Mouse (Mus musculus) Muller cell, postnatal 12 days (primary cell): ENCODE results near the gene Defb5.
"Not testable (repeated sequence)": the region's sequence is repeated elsewhere in the genome, so short reads cannot be mapped to it uniquely, and the experiment has no call there.

Source experiments
- DNase-seq: peaks from one replicate; pipeline ENCODE4 v3.0.0-alpha.2; 2015; ENCODE audit errors: inconsistent ontology term

Gene Defb5

DNA sequence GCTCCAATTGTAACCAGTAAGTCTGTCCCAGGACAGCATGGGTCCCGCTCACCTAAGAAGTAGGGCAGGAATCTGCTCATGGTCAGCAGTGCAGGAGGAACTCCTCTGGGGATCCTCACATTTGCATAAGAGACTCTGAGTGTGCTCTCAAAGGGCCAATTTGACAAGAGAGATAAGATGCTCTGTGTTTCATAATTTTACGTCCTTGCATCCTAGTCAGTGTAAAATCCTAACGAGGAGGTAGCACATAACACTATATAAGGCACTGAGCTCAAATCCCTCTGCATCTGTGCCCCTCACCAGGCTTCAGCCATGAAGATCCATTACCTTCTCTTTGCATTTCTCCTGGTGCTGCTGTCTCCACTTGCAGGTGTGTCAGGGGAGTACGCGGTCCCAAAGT is at the start of gene Defb5:
TSS of gene Defb5 (plus strand) at position 301 of the 400 bp plus-strand sequence.
- DNase-seq, result no peak

DNA sequence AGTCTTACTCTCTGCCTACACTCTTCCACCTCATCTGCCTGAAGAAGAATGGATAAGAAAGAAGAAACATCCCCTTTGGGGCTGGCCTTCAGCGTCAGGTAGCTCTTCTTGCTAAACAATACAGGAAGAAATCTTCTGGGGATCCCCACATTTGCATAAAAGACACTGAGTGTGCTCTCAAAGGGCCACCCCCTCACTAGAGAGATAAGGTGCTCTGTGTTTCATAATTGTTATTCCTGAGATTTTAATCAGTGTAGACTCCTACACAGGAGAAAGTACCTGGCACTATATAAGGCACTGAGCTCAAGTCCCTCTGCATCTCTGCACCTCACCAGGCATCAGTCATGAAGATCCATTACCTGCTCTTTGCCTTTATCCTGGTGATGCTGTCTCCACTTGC is 22.2 kb upstream of the Defb5 start, which contains the start of gene Defb6:
TSS of gene Defb6 (plus strand) at position 318 of the 400 bp plus-strand sequence.
- DNase-seq, result no peak

DNA sequence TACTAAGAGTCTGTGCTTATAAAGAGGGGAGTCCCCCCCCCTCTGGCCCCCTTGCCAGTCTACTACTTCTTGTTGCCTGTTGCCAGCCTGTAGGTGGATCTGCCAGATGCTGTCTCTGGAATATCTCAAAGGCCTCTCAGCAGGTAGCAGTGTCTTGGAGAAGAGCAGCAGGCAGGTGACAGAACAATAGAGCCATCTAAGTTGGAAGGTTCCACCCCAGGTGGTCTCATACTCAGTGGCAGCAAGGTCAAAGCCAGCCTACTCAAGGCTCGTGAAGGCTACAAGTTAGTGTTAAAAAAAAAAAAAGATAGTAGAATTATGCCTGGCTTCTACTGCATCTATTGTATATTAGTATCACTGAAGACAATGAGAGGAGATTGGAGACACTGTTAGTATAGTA is 9.3 kb upstream of the Defb5 start:
- DNase-seq, result no peak

DNA sequence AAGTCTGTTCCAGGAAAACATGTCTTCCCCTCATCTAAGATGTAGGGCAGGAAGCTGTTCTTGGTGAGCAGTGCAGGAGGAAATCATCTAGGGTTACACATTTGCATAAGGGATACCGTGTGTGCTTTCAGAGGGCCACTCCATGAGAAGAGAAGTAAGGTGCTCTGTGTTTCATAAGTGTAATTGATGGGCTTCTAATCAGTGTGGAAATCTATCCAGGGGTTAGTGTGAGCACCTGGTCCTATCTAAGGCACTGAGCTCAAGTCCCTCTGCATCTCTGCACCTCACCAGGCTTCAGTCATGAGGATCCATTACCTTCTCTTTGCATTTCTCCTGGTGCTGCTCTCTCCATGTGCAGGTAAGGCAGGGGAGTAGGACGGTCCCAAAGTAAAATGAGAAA is 7.8 kb upstream of the Defb5 start, which contains the start of gene Defb46:
TSS of gene Defb46 (plus strand) at position 301 of the 400 bp plus-strand sequence.
- DNase-seq, result no peak

DNA sequence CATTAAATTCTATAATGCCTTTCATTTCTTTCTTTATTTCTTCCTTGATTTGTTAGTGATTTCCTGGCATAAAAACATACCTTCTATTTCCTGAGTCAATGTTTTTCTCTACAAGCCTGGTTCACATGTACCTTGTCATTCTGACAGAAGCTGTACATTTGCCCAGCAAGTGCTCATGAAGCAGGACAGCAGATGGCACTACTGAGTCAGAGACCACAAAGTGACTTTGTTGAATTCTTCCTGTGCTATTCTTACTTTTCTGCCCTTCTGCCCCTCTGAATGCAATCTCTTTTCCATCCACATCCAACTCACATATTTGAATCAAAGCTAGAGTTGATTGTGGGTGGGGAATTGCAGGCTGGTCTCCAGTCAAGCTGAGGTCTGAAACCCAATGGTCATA is 10.8 kb downstream of the Defb5 start:
- DNase-seq, result no peak

DNA sequence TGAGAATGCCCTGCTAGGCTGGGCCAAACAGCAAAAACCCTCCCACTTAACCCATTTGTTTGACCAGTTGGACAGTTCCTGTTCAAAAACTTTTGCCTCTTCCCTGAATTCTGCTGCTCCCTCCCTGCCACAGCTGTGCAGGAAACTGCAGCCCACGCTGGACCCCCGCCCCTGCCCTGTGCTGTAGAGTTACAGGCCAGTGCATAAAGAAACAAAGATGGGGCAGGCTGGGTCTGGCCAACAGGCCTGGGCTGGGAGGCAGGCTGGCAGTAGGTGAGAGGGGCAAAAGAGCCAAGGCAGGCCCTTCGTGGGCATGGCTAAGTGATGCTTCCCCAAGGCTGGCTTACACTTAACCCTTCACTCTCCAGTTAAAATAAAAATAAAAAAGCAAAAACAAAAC is 12.3 kb downstream of the Defb5 start:
- DNase-seq, result no peak

DNA sequence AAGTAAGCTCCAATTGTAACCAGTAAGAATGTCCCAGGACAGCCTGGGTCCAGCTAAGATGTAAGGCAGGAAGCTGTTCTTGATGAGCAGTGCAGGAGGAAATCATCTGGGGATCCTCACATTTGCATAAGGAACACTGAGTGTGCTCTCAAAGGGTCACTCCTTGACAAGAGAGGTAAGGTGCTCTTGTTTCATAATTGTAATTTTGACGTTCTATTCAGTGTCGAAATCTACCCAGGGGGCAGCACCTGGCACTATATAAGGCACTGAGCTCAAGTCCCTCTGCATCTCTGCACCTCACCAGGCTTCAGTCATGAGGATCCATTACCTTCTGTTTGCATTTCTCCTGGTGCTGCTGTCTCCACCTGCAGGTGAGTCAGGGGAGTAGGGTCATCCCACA is 45.7 kb downstream of the Defb5 start, which contains the start of gene Defb3:
TSS of gene Defb3 (plus strand) at position 301 of the 400 bp plus-strand sequence.
- not testable (repeated sequence) for DNase-seq

DNA sequence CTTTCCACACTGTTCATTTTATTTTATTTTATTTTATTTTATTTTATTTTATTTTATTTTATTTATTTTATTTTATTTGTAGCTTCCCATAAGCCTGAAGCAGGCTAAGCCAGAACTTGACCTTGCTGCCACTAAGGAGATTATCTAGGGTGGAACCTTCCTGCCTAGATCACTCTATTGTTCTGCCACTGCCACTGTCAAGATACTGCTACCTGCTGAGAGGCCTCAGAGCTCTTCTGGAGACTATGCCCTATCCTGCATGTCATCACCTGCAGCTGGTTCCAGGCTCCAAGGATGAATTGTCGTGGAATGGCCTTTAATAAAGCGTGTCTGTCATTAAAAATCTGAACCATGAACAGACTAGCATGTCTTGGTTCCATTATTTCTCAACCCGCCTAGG is 51.0 kb downstream of the Defb5 start:
- not testable (repeated sequence) for DNase-seq
